Mouse (Mus musculus) Muller cell, postnatal 12 days (primary cell): ENCODE data around the gene Arhgap10.

Experiments used
- DNase-seq: peaks from one replicate; pipeline ENCODE4 v3.0.0-alpha.2; 2015; ENCODE audit errors: inconsistent ontology term

Gene Arhgap10

GRCm38 (mm10) chr8:77442452-77442851, 75.3 kb downstream of the Arhgap10 start:
- DNase-seq: peak; percentile 28

- DNase-seq: no peak
Measured at GRCm38 (mm10) chr8:77440913-77441312, 76.8 kb downstream of the Arhgap10 start.

GRCm38 (mm10) chr8:77440324-77440880, 77.4 kb downstream of the Arhgap10 start:
- no peak for DNase-seq

GRCm38 (mm10) chr8:77439670-77440069, 78.1 kb downstream of the Arhgap10 start:
- no peak for DNase-seq

GRCm38 (mm10) chr8:77437807-77438493, 79.8 kb downstream of the Arhgap10 start:
- no peak for DNase-seq

GRCm38 (mm10) chr8:77436013-77436990, 81.5 kb downstream of the Arhgap10 start:
- DNase-seq: peak; percentile 25

- DNase-seq: peak; percentile 67
Measured at GRCm38 (mm10) chr8:77433221-77433620, 84.5 kb downstream of the Arhgap10 start.

GRCm38 (mm10) chr8:77432726-77433125, 85.0 kb downstream of the Arhgap10 start:
- no peak for DNase-seq

GRCm38 (mm10) chr8:77428420-77428819, 89.3 kb downstream of the Arhgap10 start:
- DNase-seq: no peak

GRCm38 (mm10) chr8:77428015-77428414, 89.7 kb downstream of the Arhgap10 start:
- DNase-seq: no peak

- no peak for DNase-seq
Measured at GRCm38 (mm10) chr8:77427438-77427837, 90.3 kb downstream of the Arhgap10 start.

- no peak for DNase-seq
Measured at GRCm38 (mm10) chr8:77423850-77424249, 93.9 kb downstream of the Arhgap10 start.

- DNase-seq: no peak
Measured at GRCm38 (mm10) chr8:77422632-77423252, 95.0 kb downstream of the Arhgap10 start.

- DNase-seq: no peak
Measured at GRCm38 (mm10) chr8:77421596-77421995, 96.2 kb downstream of the Arhgap10 start.

- peak; percentile 17 for DNase-seq
Measured at GRCm38 (mm10) chr8:77419731-77420130, 98.0 kb downstream of the Arhgap10 start.

GRCm38 (mm10) chr8:77416738-77417137, 101.0 kb downstream of the Arhgap10 start:
- DNase-seq: no peak

GRCm38 (mm10) chr8:77416034-77416433, 101.7 kb downstream of the Arhgap10 start:
- no peak for DNase-seq

GRCm38 (mm10) chr8:77411262-77411661, 106.5 kb downstream of the Arhgap10 start:
- DNase-seq: no peak

GRCm38 (mm10) chr8:77410394-77410793, 107.4 kb downstream of the Arhgap10 start:
- no peak for DNase-seq

- no peak for DNase-seq
Measured at GRCm38 (mm10) chr8:77408527-77409215, 109.1 kb downstream of the Arhgap10 start.

GRCm38 (mm10) chr8:77406846-77407245, 110.9 kb downstream of the Arhgap10 start:
- DNase-seq: no peak
